Mouse (Mus musculus) heart, postnatal 0 days (tissue): Measurements from ENCODE around the gene Rgs13. TPM values are rescaled to one million over a fixed set of nuclear protein-coding genes. Genes with fewer than 3 reads are reported as not detected.

ENCODE experiments used
- ATAC-seq: fragments of 200-750 bp; cut with Nextera tagmentation; 2 replicates; pipeline ENCODE4 v1.8.0; 2017; ENCODE audit warnings: low read depth, moderate number of reproducible peaks, moderate library complexity; ENCODE audit not compliant: insufficient read depth
- DNase-seq: peaks from one replicate; pipeline ENCODE4 v3.0.0-alpha.2; 2016; ENCODE audit warnings: low spot score
- H3K27ac ChIP-seq: fragments of 300-500 bp; sonication (generic); 2 replicates; pipeline ENCODE4 v1.5.1; 2014; ENCODE audit warnings: low read depth, mild to moderate bottlenecking
- H3K27me3 ChIP-seq: fragments of 300-500 bp; sonication (generic); 2 replicates; pipeline ENCODE4 v1.6.1; 2014; ENCODE audit warnings: low read length, mixed read lengths; ENCODE audit not compliant: control insufficient read depth, insufficient read depth
- H3K36me3 ChIP-seq: fragments of 300-500 bp; sonication (generic); replicated peaks from 2 replicates; pipeline ENCODE4 v1.6.1; 2014; ENCODE audit warnings: low read length, mixed read lengths; ENCODE audit not compliant: control insufficient read depth, insufficient read depth
- H3K4me1 ChIP-seq: fragments of 300-500 bp; sonication (generic); 2 replicates; pipeline ENCODE4 v1.6.1; 2014; ENCODE audit warnings: antibody characterized with exemption; ENCODE audit not compliant: control insufficient read depth, insufficient read depth
- H3K4me2 ChIP-seq: fragments of 300-500 bp; sonication (generic); 2 replicates; pipeline ENCODE4 v1.6.1; 2014; ENCODE audit warnings: low read depth, mild to moderate bottlenecking, low read length, moderate library complexity
- H3K4me3 ChIP-seq: fragments of 300-500 bp; sonication (generic); 2 replicates; pipeline ENCODE4 v1.5.1; 2014; ENCODE audit warnings: low read depth, low read length
- H3K9ac ChIP-seq: fragments of 300-500 bp; sonication (generic); replicated peaks from 2 replicates; pipeline ENCODE4 v1.6.1; 2014; ENCODE audit warnings: low read depth, low read length, mixed read lengths
- H3K9me3 ChIP-seq: fragments of 300-500 bp; sonication (generic); replicated peaks from 2 replicates; pipeline ENCODE4 v1.6.1; 2016; ENCODE audit warnings: low read length; ENCODE audit not compliant: control insufficient read depth
- CTCF ChIP-seq: IDR thresholded peaks from 2 replicates; pipeline ENCODE4 v1.5.1; 2016; ENCODE audit warnings: antibody characterized with exemption, control low read depth, low read depth
- EP300 ChIP-seq: IDR thresholded peaks from 2 replicates; pipeline ENCODE4 v1.6.1; 2016; ENCODE audit warnings: antibody characterized with exemption, low read depth
- WGBS: fragments of 180-500 bp; shearing (Covaris S2); extraction: QIAGEN DNeasy Blood & Tissue Kit; methylation state at CpG from one replicate; pipeline ENCODE4 v1.1.7; 2014; 5-methylcytosine and 5-hydroxymethylcytosine counted together
- polyA plus RNA-seq: library from polyadenylated mRNA; unstranded; fragments of >200 nt; fragmentation: Nextera tagmentation; extraction: Ambion mirVana; gene quantifications from 2 replicates; pipeline ENCODE4 v1.2.1, GENCODE M21; 2015
- total RNA-seq: library from RNA; depleted of rRNA; stranded (reverse); fragments of >200 nt; gene quantifications from 2 replicates; pipeline ENCODE4 v1.2.3, GENCODE M21; 2014; ENCODE audit warnings: low replicate concordance; rRNA removed

Rgs13 gene
- total RNA-seq, result not detected in 2 replicates
- 0.19 and 0.23 TPM in 2 replicates for polyA plus RNA-seq

GRCm38 (mm10) chr1:144177166-144177565, at the start of gene Rgs13:
Gene Rgs13 (minus strand): TSS chr1:144177372.
- DNase-seq (no peak), ATAC-seq (no peak)
- H3K9ac ChIP-seq, result no peak within 1 kb of the TSS
- TF ChIP-seq EP300 (no peak), CTCF (no peak)
- H3K4me3 ChIP-seq, result no peak within 1 kb of the TSS
- WGBS, result 74% methylated on average over 5 of the region's 5 CpGs
- no peaks in the 10 kb centered on the region for H3K27me3 ChIP-seq
- no peaks in the 10 kb centered on the region for H3K9me3 ChIP-seq
- no peaks in the 10 kb centered on the region for H3K4me1 ChIP-seq
- H3K27ac ChIP-seq, result no peak within 1 kb of the TSS
- H3K36me3 ChIP-seq, result no peaks in the 10 kb centered on the region
- no peak within 1 kb of the TSS for H3K4me2 ChIP-seq

- no peaks in the 10 kb centered on the region for H3K27me3 ChIP-seq
- TF ChIP-seq EP300 (no peak), CTCF (no peak)
- no peak overlapping the region for H3K4me3 ChIP-seq
- no peaks in the 10 kb centered on the region for H3K4me1 ChIP-seq
- DNase-seq, result no peak
- ATAC-seq, result no peak
- no peaks in the 10 kb centered on the region for H3K36me3 ChIP-seq
- H3K27ac ChIP-seq, result no peak overlapping the region
- no peak overlapping the region for H3K9ac ChIP-seq
- no peak overlapping the region for H3K4me2 ChIP-seq
- H3K9me3 ChIP-seq, result no peaks in the 10 kb centered on the region
Observed at GRCm38 (mm10) chr1:144215230-144215629, 38.1 kb upstream of the Rgs13 start.

DNA sequence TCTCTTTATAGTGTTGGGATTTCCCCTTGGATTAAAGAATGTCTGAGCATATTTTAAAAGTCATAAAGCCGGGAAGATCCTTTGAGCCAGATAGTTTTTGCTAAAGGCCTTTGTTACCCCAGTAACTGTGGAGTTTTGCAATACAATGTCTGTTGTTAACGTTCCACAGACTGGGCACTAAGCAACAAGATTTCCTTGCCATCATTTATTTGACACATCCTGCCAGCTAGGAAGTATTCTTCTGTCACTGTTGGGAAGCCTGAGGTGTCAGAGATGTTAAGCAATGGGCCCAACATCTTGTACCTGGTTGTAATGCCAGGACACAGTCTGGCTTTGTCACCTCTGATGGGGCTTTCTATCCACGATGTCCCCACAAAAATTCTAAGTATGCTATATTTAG, 33.7 kb upstream of the Rgs13 start:
- no peak for ATAC-seq
- no peak for DNase-seq
- Histone ChIP-seq H3K27ac (no peak overlapping the region), H3K27me3 (no peaks in the 10 kb centered on the region), H3K4me2 (no peak overlapping the region), H3K4me3 (no peak overlapping the region), H3K9me3 (no peaks in the 10 kb centered on the region), H3K4me1 (no peaks in the 10 kb centered on the region), H3K36me3 (no peaks in the 10 kb centered on the region), H3K9ac (no peak overlapping the region)
- TF ChIP-seq EP300 (no peak), CTCF (no peak)
- 54% methylated on average over 3 of the region's 3 CpGs for WGBS

GRCm38 (mm10) chr1:144206281-144207061, 29.3 kb upstream of the Rgs13 start:
- Histone ChIP-seq H3K27ac (no peak overlapping the region), H3K9me3 (no peaks in the 10 kb centered on the region), H3K4me2 (no peak overlapping the region), H3K27me3 (no peaks in the 10 kb centered on the region), H3K4me1 (no peaks in the 10 kb centered on the region), H3K9ac (no peak overlapping the region), H3K4me3 (no peak overlapping the region), H3K36me3 (no peaks in the 10 kb centered on the region)
- ATAC-seq (no peak), DNase-seq (no peak)
- TF ChIP-seq EP300 (no peak), CTCF (peak; percentile 11; the same call in 1 of the 2 replicates)
- 69% methylated on average over 7 of the region's 7 CpGs for WGBS

DNA sequence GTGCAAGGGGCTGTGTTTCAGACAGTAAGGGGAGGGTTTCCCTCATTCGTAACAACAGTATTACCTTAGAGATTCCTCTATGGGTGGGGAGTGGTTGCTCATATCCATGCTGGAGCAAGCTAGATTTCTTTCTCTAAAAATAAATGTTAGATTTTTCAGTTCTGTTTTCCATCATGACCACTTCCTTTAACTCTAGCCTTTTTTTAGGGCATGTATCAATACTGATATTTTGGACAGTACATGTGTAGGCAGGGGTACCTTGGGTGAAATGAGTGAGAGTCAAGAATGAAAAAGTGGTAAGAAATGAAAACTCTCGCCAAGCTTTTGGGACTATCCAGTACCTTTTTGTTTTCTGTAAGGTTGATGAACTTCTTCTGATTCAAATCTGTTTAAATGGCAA, 27.6 kb upstream of the Rgs13 start:
- Histone ChIP-seq H3K27me3 (no peaks in the 10 kb centered on the region), H3K36me3 (no peaks in the 10 kb centered on the region), H3K9ac (no peak overlapping the region), H3K27ac (no peak overlapping the region), H3K4me2 (no peak overlapping the region), H3K9me3 (no peaks in the 10 kb centered on the region), H3K4me3 (no peak overlapping the region), H3K4me1 (no peaks in the 10 kb centered on the region)
- no peak for TF ChIP-seq CTCF
- no peak for TF ChIP-seq EP300
- ATAC-seq (no peak), DNase-seq (no peak)
- WGBS, result 87% methylated on average over 2 of the region's 2 CpGs

DNA sequence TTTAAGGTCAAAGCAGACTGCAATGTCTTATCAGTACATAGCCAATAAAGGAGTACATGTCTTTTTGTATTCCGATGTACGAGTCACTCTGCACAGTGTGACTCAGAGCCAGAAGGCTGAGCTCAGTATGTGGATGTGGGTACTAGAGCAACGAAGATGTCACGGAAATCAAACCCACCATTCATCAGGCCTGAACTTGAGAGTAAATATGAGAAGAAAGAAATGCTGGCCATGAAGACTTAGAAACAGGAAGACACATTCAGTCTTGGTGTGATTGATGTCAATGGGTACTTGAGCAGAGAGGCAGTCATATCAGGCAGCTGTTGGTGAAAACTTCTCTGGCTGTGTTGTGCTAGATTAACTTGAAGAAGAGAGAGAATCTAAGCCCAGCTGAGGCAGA, 25.8 kb upstream of the Rgs13 start:
- WGBS, result 59% methylated on average over 4 of the region's 4 CpGs
- no peak for ATAC-seq

More for the DNA sequence above, 25.8 kb upstream of the Rgs13 start:
- Histone ChIP-seq H3K4me1 (no peaks in the 10 kb centered on the region), H3K36me3 (no peaks in the 10 kb centered on the region), H3K9ac (no peak overlapping the region), H3K9me3 (no peaks in the 10 kb centered on the region), H3K4me3 (no peak overlapping the region), H3K27me3 (no peaks in the 10 kb centered on the region), H3K4me2 (no peak overlapping the region), H3K27ac (no peak overlapping the region)
- TF ChIP-seq CTCF, result no peak
- no peak for TF ChIP-seq EP300
- no peak for DNase-seq
